Mouse (Mus musculus): Measurements from ENCODE around the gene Shpk. TPM values are rescaled to one million over a fixed set of nuclear protein-coding genes. Genes with fewer than 3 reads are reported as not detected.

Shpk gene
- polyA plus RNA-seq, 2 experiments, result 1.5 to 2.0 TPM

DNA sequence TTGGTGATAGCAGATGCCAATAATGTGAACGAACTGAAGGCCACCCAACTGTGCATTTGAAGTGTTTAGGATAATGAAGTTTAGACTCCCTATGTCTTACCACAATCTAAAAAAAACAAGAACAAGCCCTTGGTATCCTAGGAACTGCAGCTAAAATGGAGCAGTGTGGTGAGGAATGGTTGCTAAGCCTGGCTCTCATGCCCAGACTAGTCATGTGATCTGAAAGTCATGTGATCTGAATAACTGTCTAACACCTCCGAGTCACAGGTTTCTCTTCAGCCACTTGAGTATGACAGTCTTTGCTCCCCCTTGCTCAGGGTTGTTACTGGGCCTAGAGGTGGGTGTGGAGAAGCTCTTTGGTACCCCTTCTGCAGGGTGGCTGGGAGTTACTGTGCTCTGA, 33.3 kb downstream of the Shpk start:
- DNase-seq (ENCODE audit: low read depth in 3 of 3, low spot score in 3 of 3) (no peak), ATAC-seq (ENCODE audit: insufficient read depth) (no peak)
- Histone ChIP-seq H3K9me3 (ENCODE audit: control insufficient read depth, low read length) (no peaks in the 10 kb centered on the region), H3K27me3 (ENCODE audit: control insufficient read depth, insufficient read depth, low read length) (no peaks in the 10 kb centered on the region), H3K27ac (no peak overlapping the region), H3K36me3 (replicated peaks; ENCODE audit: control insufficient read depth, insufficient read depth, low read depth) (no peaks in the 10 kb centered on the region), H3K4me3 (ENCODE audit: insufficient read depth in 1 of 2, low read depth in 2 of 2, low read length in 2 of 2) (no peak overlapping the region), H3K9ac (replicated peaks) (no peak overlapping the region), H3K4me1 (replicated peaks; ENCODE audit: control insufficient read depth in 2 of 2, insufficient read depth in 2 of 2, low read length in 1 of 2) (no peaks in the 10 kb centered on the region), H3K4me2 (ENCODE audit: low read depth) (no peak overlapping the region)
- TF ChIP-seq EP300 (IDR thresholded peaks at IDR 0.05; ENCODE audit: low read depth) (no peak), CTCF (IDR thresholded peaks at IDR 0.05; ENCODE audit: low read depth) (no peak)
- WGBS (ENCODE audit: insufficient replicate concordance), result 27% methylated on average over 2 of the region's 2 CpGs

DNA sequence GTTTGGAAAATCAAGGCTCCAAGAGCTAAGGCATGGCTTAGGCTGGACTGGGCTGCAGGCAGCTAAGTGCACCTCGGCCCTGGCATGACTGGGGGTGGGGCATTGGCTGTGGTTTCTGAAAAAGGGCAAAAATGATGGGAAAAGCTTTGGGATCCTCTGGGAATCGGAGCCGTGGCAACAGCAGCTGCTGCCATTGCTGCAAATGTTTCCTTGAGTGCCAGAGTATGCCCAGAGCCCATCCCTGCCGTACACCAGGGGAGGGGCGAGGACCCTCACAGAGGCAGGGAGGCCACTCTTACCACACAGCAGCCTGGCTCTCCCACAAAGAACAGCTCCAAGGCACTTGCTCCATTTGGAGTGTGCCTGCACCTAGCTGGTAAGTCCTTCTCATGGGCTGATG, 34.7 kb downstream of the Shpk start, which contains the start of gene Trpv1:
Trpv1 (plus strand) TSS at position 301 of the 400 bp plus-strand sequence.
- no peaks in the 10 kb centered on the region for H3K9me3 ChIP-seq (ENCODE audit: control insufficient read depth, low read length)
- no peak within 1 kb of the TSS for H3K9ac ChIP-seq (replicated peaks)
- no peak within 1 kb of the TSS for H3K4me2 ChIP-seq (ENCODE audit: low read depth)
- DNase-seq (ENCODE audit: low read depth in 3 of 3, low spot score in 3 of 3) (no peak), ATAC-seq (ENCODE audit: insufficient read depth) (no peak)
- no peaks in the 10 kb centered on the region for H3K4me1 ChIP-seq (replicated peaks; ENCODE audit: control insufficient read depth in 2 of 2, insufficient read depth in 2 of 2, low read length in 1 of 2)
- H3K4me3 ChIP-seq (ENCODE audit: insufficient read depth in 1 of 2, low read depth in 2 of 2, low read length in 2 of 2), result no peak within 1 kb of the TSS
- no peak within 1 kb of the TSS for H3K27ac ChIP-seq
- TF ChIP-seq EP300 (IDR thresholded peaks at IDR 0.05; ENCODE audit: low read depth), result no peak
- no peak for TF ChIP-seq CTCF (IDR thresholded peaks at IDR 0.05; ENCODE audit: low read depth)
- 50% methylated on average over 5 of the region's 5 CpGs for WGBS (ENCODE audit: insufficient replicate concordance)
- no peaks in the 10 kb centered on the region for H3K36me3 ChIP-seq (replicated peaks; ENCODE audit: control insufficient read depth, insufficient read depth, low read depth)
- H3K27me3 ChIP-seq (ENCODE audit: control insufficient read depth, insufficient read depth, low read length), result no peaks in the 10 kb centered on the region

DNA sequence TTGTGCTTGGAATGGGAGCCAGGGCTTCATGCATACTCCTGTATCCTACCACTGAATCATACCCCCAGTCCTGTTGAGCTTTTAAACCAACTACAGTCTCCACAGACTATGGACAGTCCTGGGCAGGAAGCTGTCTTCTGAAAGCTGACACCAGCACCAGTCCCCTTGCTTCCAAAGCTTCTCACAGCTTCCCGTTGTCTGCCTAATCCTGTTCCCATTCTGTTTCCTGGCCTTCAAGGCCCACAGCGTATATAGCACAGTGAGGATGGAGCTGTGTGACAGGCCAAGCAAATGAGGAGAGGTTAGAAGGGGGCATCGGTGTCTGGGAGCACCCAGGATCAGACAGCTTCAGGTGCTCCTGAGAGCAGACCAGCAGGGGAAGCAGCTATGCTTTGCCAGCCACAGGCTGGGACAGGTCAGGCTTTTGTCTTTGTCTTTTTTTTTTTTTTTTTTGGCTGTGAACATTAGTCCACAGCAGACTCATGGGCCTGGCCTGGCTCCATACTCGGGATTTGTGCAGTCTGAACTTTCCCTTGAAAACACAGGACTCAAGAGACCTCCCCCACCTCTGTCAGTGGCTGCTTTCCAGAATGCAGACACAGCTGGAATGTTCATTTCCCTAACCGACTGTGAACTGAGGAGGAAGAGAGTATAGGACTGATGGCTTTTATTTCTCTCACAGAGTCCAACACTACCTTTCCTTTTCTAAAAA, 36.9 kb downstream of the Shpk start:
- ATAC-seq (ENCODE audit: insufficient read depth) (no peak), DNase-seq (ENCODE audit: low read depth in 3 of 3, low spot score in 3 of 3) (no peak)
- Histone ChIP-seq H3K9ac (replicated peaks) (no peak overlapping the region), H3K27ac (no peak overlapping the region), H3K4me3 (ENCODE audit: insufficient read depth in 1 of 2, low read depth in 2 of 2, low read length in 2 of 2) (no peak overlapping the region), H3K36me3 (replicated peaks; ENCODE audit: control insufficient read depth, insufficient read depth, low read depth) (no peaks in the 10 kb centered on the region), H3K9me3 (ENCODE audit: control insufficient read depth, low read length) (no peaks in the 10 kb centered on the region), H3K27me3 (ENCODE audit: control insufficient read depth, insufficient read depth, low read length) (no peaks in the 10 kb centered on the region), H3K4me2 (ENCODE audit: low read depth) (no peak overlapping the region), H3K4me1 (replicated peaks; ENCODE audit: control insufficient read depth in 2 of 2, insufficient read depth in 2 of 2, low read length in 1 of 2) (no peaks in the 10 kb centered on the region)
- WGBS (ENCODE audit: insufficient replicate concordance), result 22% methylated on average over 5 of the region's 5 CpGs
- TF ChIP-seq EP300 (IDR thresholded peaks at IDR 0.05; ENCODE audit: low read depth) (no peak), CTCF (IDR thresholded peaks at IDR 0.05; ENCODE audit: low read depth) (no peak)

GRCm38 (mm10) chr11:73236731-73237130, 37.5 kb downstream of the Shpk start:
- H3K4me1 ChIP-seq (replicated peaks; ENCODE audit: control insufficient read depth in 2 of 2, insufficient read depth in 2 of 2, low read length in 1 of 2), result no peaks in the 10 kb centered on the region
- DNase-seq (ENCODE audit: low read depth in 3 of 3, low spot score in 3 of 3), result no peak

GRCm38 (mm10) chr11:73242199-73242598, 42.9 kb downstream of the Shpk start:
- Histone ChIP-seq H3K9ac (replicated peaks) (no peak overlapping the region), H3K36me3 (replicated peaks; ENCODE audit: control insufficient read depth, insufficient read depth, low read depth) (no peaks in the 10 kb centered on the region), H3K4me1 (replicated peaks; ENCODE audit: control insufficient read depth in 2 of 2, insufficient read depth in 2 of 2, low read length in 1 of 2) (no peaks in the 10 kb centered on the region), H3K27me3 (ENCODE audit: control insufficient read depth, insufficient read depth, low read length) (no peaks in the 10 kb centered on the region), H3K4me2 (ENCODE audit: low read depth) (no peak overlapping the region), H3K4me3 (ENCODE audit: insufficient read depth in 1 of 2, low read depth in 2 of 2, low read length in 2 of 2) (no peak overlapping the region), H3K27ac (no peak overlapping the region), H3K9me3 (ENCODE audit: control insufficient read depth, low read length) (no peaks in the 10 kb centered on the region)
- no peak for TF ChIP-seq EP300 (IDR thresholded peaks at IDR 0.05; ENCODE audit: low read depth)
- TF ChIP-seq CTCF (IDR thresholded peaks at IDR 0.05; ENCODE audit: low read depth), result no peak
- WGBS (ENCODE audit: insufficient replicate concordance), result 68% methylated on average over 6 of the region's 6 CpGs
- DNase-seq (ENCODE audit: low read depth in 3 of 3, low spot score in 3 of 3) (no peak), ATAC-seq (ENCODE audit: insufficient read depth) (no peak)

More at GRCm38 (mm10) chr11:73236731-73237130, 37.5 kb downstream of the Shpk start:
- H3K27me3 ChIP-seq (ENCODE audit: control insufficient read depth, insufficient read depth, low read length), result no peaks in the 10 kb centered on the region
- H3K27ac ChIP-seq, result no peak overlapping the region
- no peak for TF ChIP-seq EP300 (IDR thresholded peaks at IDR 0.05; ENCODE audit: low read depth)
- no peak for TF ChIP-seq CTCF (IDR thresholded peaks at IDR 0.05; ENCODE audit: low read depth)
- H3K4me3 ChIP-seq (ENCODE audit: insufficient read depth in 1 of 2, low read depth in 2 of 2, low read length in 2 of 2), result no peak overlapping the region
- H3K9ac ChIP-seq (replicated peaks), result no peak overlapping the region
- H3K4me2 ChIP-seq (ENCODE audit: low read depth), result no peak overlapping the region
- H3K36me3 ChIP-seq (replicated peaks; ENCODE audit: control insufficient read depth, insufficient read depth, low read depth), result no peaks in the 10 kb centered on the region
- ATAC-seq (ENCODE audit: insufficient read depth), result no peak
- H3K9me3 ChIP-seq (ENCODE audit: control insufficient read depth, low read length), result no peaks in the 10 kb centered on the region
- WGBS (ENCODE audit: insufficient replicate concordance), result 52% methylated on average over 3 of the region's 3 CpGs

Measured in liver, embryonic 14.5 days (tissue).